Mouse (Mus musculus) hindbrain, postnatal 0 days (tissue): ENCODE measurements at regions not wholly inside any gene's neighbourhood (a gene's known extent, or its start where the extent isn't known, plus 50 kb on each side); places are given as distances from the start of the nearest gene placed in this dataset.

Source experiments
- ATAC-seq: fragments of 200-750 bp; cut with Nextera tagmentation; 2 replicates; pipeline ENCODE4 v1.8.0; 2017; ENCODE audit warnings: mild to moderate bottlenecking, moderate TSS enrichment, moderate library complexity
- DNase-seq: peaks from one replicate; pipeline ENCODE4 v3.0.0-alpha.2; 2015; ENCODE audit warnings: low spot score
- H3K27ac ChIP-seq: fragments of 300-500 bp; sonication (generic); 2 replicates; pipeline ENCODE4 v1.5.1; 2014; ENCODE audit warnings: mild to moderate bottlenecking
- H3K27me3 ChIP-seq: fragments of 300-500 bp; sonication (generic); 2 replicates; pipeline ENCODE4 v1.6.1; 2014; ENCODE audit warnings: low read length, mixed read lengths; ENCODE audit not compliant: insufficient read depth
- H3K36me3 ChIP-seq: fragments of 300-500 bp; sonication (generic); 2 replicates; pipeline ENCODE4 v1.6.1; 2014; ENCODE audit warnings: low read length, mixed read lengths; ENCODE audit not compliant: insufficient read depth
- H3K4me1 ChIP-seq: fragments of 300-500 bp; sonication (generic); 2 replicates; pipeline ENCODE4 v1.6.1; 2014; ENCODE audit warnings: antibody characterized with exemption, low read length, mixed read lengths; ENCODE audit not compliant: insufficient read depth
- H3K4me2 ChIP-seq: fragments of 300-500 bp; sonication (generic); 2 replicates; pipeline ENCODE4 v1.6.1; 2014; ENCODE audit warnings: low read depth, mild to moderate bottlenecking, low read length, moderate library complexity, mixed read lengths
- H3K4me3 ChIP-seq: fragments of 300-500 bp; sonication (generic); 2 replicates; pipeline ENCODE4 v1.5.1; 2014; ENCODE audit warnings: low read length
- H3K9ac ChIP-seq: fragments of 300-500 bp; sonication (generic); replicated peaks from 2 replicates; pipeline ENCODE4 v1.6.1; 2014; ENCODE audit warnings: mild to moderate bottlenecking, low read length, moderate library complexity, mixed read lengths
- H3K9me3 ChIP-seq: fragments of 300-500 bp; sonication (generic); 2 replicates; pipeline ENCODE4 v1.6.1; 2016; ENCODE audit warnings: low read length, mixed read lengths
- CTCF ChIP-seq: IDR thresholded peaks from 2 replicates; pipeline ENCODE4 v1.5.1; 2016; ENCODE audit warnings: antibody characterized with exemption, control low read depth, low read depth
- WGBS: fragments of 180-500 bp; shearing (Covaris S2); extraction: QIAGEN DNeasy Blood & Tissue Kit; methylation state at CpG from one replicate; pipeline ENCODE4 v1.1.7; 2014; 5-methylcytosine and 5-hydroxymethylcytosine counted together

DNA sequence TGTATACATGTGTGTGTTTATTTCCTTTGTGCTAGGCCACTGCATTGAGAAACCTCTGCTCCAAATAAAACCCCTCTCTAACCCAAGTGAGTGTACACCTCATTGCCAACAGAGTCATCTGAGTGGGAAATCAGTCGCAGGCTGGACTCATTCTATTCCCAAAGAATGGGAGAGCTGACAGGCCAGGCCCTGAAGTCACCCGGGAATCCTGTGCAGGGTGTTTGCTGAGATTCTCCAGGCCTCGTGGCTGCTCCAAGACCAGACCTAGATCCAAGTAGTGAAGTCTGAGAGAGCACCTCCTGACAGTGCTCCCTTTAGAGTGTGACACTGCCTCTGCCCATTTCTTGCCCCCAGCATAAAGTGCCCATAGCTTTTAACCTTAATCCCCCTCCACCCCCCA is 112.4 kb upstream of the Haao start:
- no peak for DNase-seq
- no peak for TF ChIP-seq CTCF
- H3K36me3 ChIP-seq, result no peaks in the 10 kb centered on the region
- H3K4me1 ChIP-seq, result peaks cover 15% of the 10 kb centered on the region; the same call in 1 of the 2 replicates
- no peak overlapping the region for H3K4me2 ChIP-seq
- ATAC-seq, result no peak
- WGBS, result 68% methylated on average over 3 of the region's 3 CpGs
- no peak overlapping the region for H3K4me3 ChIP-seq
- no peaks in the 10 kb centered on the region for H3K27me3 ChIP-seq
- H3K9me3 ChIP-seq, result no peaks in the 10 kb centered on the region
- H3K27ac ChIP-seq, result no peak overlapping the region
- no peak overlapping the region for H3K9ac ChIP-seq

DNA sequence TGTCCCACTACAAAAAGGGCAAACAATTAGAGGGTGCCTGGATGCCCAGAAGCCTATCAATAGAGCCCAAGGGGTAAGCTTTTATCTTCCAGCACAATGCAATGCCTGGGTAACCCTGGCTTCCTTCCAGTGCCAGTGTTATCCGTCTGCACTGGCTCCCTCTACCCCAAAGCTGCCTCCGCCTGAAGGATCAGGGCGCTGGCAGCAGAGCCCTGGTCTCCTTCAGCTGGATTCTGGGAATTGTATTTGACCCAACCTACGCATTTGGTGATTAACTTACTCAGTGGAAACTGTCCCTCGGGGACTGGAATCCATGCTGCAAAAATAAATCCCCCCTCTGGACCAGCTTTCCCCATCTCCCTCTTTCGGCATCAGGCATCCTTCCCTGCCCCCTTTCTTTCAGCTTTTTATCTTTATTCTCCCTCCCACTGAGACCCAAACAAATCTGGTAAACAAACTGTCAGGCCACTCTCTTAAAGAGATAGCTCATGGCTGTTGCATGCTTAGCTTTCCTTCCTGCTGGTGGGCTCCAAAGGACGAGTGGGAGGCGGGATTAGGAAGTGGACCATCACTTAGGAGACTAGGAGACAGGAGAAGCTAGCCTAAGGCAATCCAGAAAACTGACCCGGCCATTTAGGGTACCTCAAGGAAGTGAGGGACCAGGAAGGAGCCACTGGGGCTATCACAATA is 111.5 kb upstream of the Haao start:
- peak overlapping the region; percentile 51; the same call in 1 of the 2 replicates for H3K27ac ChIP-seq
- peaks cover 16% of the 10 kb centered on the region; the same call in 1 of the 2 replicates for H3K4me1 ChIP-seq
- no peaks in the 10 kb centered on the region for H3K36me3 ChIP-seq
- ATAC-seq (0 out of 2 replicates have a peak, but pooled peaks have one; percentile 21), DNase-seq (peak; percentile 45)
- H3K4me2 ChIP-seq, result no peak overlapping the region
- 27% methylated on average over 9 of the region's 9 CpGs for WGBS
- H3K9ac ChIP-seq, result no peak overlapping the region
- TF ChIP-seq CTCF, result no peak
- H3K4me3 ChIP-seq, result no peak overlapping the region
- H3K27me3 ChIP-seq, result no peaks in the 10 kb centered on the region
- H3K9me3 ChIP-seq, result no peaks in the 10 kb centered on the region

DNA sequence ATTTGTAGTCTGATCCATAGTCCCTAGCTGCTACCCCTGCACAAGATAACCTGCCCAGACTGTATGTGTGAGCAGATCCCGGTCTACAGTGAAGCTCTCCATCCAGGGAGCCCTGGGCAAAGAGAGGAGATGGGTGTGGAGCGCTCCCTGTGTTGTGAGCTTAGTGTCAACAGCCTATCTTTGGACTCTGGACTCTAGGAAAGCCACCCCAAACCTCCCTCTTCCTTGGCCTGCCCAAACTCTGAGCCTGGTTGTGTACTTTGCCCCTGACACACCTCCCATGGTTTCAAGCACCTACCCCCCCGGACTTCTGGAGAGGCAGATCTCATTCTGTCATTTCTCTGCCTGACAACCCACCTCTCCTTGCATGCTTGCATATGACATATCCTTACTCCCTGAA is 110.9 kb upstream of the Haao start:
- Histone ChIP-seq H3K4me3 (no peak overlapping the region), H3K9me3 (no peaks in the 10 kb centered on the region), H3K4me1 (peaks cover 22% of the 10 kb centered on the region; the same call in 1 of the 2 replicates), H3K36me3 (no peaks in the 10 kb centered on the region), H3K4me2 (no peak overlapping the region), H3K9ac (no peak overlapping the region), H3K27ac (peak overlapping the region; percentile 34; the same call in 1 of the 2 replicates), H3K27me3 (no peaks in the 10 kb centered on the region)
- no peak for DNase-seq
- ATAC-seq, result no peak
- no peak for TF ChIP-seq CTCF
- 76% methylated on average over 3 of the region's 3 CpGs for WGBS

DNA sequence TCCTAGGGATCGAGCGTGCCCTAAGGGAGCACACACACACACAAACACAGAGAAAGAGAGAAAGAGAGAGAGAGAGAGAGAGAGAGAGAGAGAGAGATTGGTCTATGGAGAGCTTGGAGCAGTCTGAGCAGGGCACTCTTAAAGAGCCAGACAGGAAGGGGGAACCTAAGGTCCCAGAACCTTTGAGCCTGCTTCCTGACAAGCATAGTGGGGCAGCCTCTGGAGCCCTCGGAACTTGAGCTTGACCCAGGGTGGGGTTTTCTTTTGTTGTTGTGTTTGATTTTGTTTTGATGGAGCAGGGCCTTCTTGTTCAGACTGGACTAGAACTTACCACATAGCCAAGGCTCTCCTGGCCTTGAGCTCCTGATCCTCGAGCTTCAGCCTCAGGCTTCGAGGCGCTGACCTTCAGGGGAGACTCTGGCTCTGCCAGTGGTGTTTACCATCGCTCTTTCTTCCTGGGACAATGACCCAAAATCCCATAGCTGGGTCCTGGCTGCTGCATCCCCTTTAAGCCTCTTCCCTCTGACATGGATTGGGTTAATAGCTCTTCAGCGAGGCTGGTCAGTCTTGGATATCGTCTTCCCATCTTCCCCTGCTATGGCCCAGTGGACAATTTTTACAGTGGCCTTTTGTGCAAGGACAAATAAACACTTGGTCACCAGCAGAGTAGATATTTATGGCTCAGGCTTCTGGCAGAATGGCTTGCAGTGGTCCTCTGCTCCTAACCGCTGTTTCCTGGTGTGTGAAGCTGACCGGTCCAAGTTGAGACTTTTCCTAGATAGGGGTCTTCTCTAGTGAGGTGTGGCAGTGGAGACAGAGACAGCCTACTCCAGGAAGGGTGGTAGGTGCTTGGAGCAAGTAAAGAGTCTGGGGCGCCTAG is 110.1 kb upstream of the Haao start:
- no peak for DNase-seq
- peak overlapping the region; percentile 34; the same call in 1 of the 2 replicates for H3K27ac ChIP-seq
- no peak overlapping the region for H3K4me2 ChIP-seq
- no peaks in the 10 kb centered on the region for H3K36me3 ChIP-seq
- peaks cover 22% of the 10 kb centered on the region; the same call in 1 of the 2 replicates for H3K4me1 ChIP-seq
- no peak for TF ChIP-seq CTCF
- 68% methylated on average over 10 of the region's 12 CpGs for WGBS
- no peaks in the 10 kb centered on the region for H3K27me3 ChIP-seq
- H3K9me3 ChIP-seq, result no peaks in the 10 kb centered on the region
- no peak overlapping the region for H3K4me3 ChIP-seq
- no peak for ATAC-seq
- no peak overlapping the region for H3K9ac ChIP-seq

DNA sequence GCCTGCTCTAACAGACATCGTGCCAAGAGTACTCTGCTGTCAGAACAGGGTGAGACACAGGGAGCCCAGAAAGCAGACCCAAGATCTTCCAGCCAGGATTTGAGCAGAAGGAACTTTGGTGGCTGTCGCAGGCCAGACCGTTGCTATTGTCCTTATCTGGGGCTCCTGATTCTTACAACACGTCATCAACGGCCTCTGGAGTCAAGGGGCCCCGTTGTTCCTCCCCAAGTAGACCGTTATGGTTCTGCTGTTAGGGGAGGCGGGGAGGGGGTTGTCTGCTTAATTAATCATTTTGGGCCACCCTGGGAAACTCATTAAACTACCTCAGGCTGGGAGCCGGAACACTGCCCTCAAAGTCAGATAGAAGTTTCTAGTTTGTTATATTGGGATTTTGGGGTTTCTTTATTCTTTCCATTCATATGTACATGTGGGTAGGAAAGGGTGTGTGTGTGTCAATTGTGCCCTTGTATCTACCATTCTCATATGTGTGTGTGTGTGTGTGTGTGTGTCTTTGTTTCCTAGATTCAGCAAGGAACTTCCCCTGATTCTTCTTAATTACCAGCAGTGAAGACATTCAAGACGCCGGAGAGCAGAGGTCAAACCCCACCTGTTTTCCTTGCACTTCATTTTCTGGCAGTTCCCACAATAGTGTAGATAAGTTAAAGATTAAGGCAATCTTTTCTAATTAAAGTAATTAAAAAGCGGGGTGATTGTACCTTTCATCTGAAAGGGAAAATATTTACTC is 109.2 kb upstream of the Haao start:
- Histone ChIP-seq H3K9me3 (no peaks in the 10 kb centered on the region), H3K4me3 (no peak overlapping the region), H3K9ac (no peak overlapping the region), H3K4me1 (peaks cover 22% of the 10 kb centered on the region; the same call in 1 of the 2 replicates), H3K4me2 (no peak overlapping the region), H3K36me3 (no peaks in the 10 kb centered on the region), H3K27ac (no peak overlapping the region), H3K27me3 (no peaks in the 10 kb centered on the region)
- TF ChIP-seq CTCF, result no peak
- 51% methylated on average over 12 of the region's 12 CpGs for WGBS
- ATAC-seq (no peak), DNase-seq (no peak)

DNA sequence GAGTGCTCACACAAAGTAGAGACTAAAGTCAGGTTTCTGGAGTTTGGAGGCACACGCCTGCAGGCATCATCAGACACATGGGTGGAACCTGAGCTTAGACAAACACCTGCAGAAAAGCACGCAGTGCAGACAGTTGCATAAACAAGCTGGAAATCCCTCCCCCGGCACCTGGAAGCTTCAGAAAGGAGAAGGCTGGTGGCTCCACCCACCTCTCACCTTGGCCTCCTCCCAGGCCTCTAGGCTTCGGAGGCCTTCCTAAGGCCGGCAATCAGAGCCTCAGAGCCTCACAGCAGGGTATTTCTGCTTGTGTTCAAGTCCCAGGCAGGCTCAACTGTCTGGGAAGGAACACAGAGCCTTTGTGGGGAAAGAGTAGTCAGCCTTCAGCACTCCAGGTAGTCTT is 108.2 kb upstream of the Haao start:
- Histone ChIP-seq H3K4me1 (peaks cover 22% of the 10 kb centered on the region; the same call in 1 of the 2 replicates), H3K9ac (no peak overlapping the region), H3K27me3 (no peaks in the 10 kb centered on the region), H3K4me2 (no peak overlapping the region), H3K4me3 (no peak overlapping the region), H3K9me3 (no peaks in the 10 kb centered on the region), H3K36me3 (no peaks in the 10 kb centered on the region), H3K27ac (peak overlapping the region; percentile 3; the same call in 1 of the 2 replicates)
- DNase-seq (no peak), ATAC-seq (no peak)
- WGBS, result 53% methylated on average over 5 of the region's 5 CpGs
- TF ChIP-seq CTCF, result no peak
